Mouse (Mus musculus) layer of hippocampus, postnatal 10 days (tissue): ENCODE data around the gene Rhbg. TPM values are rescaled to one million over a fixed set of nuclear protein-coding genes. Genes with fewer than 3 reads are reported as not detected.

Experiments used
- DNase-seq, 2 experiments: peaks; one replicate each; pipeline ENCODE4 v3.0.0; 2021; ENCODE audit warnings: low spot score in 2 of 2
- total RNA-seq, 2 experiments: library from RNA; stranded (reverse); gene quantifications; 2 replicates each; pipeline ENCODE4 v1.2.3; 2021

Rhbg gene
- total RNA-seq, 2 experiments from 2014 or later = 0.25 TPM; not detected in 1

DNA sequence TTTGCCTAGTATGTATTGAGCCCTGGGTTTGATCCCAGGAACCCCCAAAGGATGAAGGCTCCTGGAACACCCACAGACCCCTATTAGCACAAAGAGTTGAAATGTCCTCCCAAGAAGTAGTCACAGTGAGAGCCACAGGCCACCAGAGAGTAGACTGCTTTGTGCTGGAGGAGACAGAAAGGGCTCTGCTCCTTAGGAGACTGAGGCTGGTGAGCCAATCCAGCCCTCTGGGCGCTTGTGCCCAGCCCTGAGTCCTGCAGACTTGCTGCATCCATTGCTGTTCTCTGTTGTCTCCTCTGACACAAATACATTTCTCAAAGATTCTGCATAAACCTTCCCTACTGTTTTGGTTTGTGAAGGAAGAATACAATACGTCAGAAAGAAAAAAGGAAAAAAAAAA lies 43.6 kb downstream of the Rhbg start:
- peak; percentile 8 to 28 for DNase-seq

DNA sequence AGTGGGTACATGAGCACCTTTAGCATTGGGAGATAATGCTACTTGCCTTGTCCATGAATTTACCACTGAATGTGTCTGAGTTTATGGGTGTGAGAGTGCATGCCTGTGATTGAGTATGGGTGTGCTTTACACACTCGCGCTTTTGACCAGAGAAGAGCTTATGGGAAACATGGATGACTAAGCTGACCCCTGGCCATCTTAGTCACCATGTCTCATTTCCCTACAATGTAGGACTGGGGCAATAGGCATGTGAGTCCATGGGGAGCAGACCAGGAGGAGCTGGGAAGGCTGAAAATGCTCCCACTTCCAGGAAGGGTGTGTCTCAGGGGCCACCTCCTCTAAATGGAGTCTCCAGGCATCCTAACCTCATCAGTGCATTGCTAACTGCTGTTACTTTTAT lies 44.4 kb downstream of the Rhbg start:
- peak in 1 of 2 experiments; percentile 12 for DNase-seq

- DNase-seq = peak; percentile 18 to 28
These were observed 45.2 kb downstream of the Rhbg start for GRCm38 (mm10) chr3:88209306-88209705.

GRCm38 (mm10) chr3:88208226-88208720 lies 46.2 kb downstream of the Rhbg start:
- peak; percentile 38 to 42 for DNase-seq

GRCm38 (mm10) chr3:88207451-88208100 lies 46.9 kb downstream of the Rhbg start:
- peak; percentile 29 to 47 for DNase-seq

DNA sequence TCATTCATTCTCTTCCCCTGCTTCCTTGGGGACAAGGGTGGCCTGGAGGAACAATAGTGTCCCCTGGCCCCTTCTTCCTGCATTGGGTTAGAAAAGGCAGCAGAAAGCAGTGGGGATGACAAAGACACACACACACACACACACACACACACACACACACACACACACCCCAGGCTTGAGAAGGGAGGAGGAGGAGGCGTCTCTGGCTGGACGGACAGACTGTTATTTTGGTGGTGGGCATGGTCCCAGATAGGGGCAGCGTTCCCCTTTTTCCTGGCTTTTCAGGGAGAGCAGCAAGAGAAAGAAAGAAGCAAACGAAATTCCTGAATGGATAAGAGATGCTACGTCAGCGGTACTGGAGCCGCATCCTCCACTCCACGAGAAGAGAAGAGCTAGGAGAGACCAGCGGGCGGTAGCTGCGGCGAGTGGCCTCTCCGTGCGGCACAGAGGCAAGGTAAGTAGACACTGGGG lies 47.6 kb downstream of the Rhbg start:
- peak; percentile 66 to 79 for DNase-seq

- peak; percentile 48 to 54 for DNase-seq
These were observed 48.0 kb downstream of the Rhbg start for GRCm38 (mm10) chr3:88206500-88206899.

DNA sequence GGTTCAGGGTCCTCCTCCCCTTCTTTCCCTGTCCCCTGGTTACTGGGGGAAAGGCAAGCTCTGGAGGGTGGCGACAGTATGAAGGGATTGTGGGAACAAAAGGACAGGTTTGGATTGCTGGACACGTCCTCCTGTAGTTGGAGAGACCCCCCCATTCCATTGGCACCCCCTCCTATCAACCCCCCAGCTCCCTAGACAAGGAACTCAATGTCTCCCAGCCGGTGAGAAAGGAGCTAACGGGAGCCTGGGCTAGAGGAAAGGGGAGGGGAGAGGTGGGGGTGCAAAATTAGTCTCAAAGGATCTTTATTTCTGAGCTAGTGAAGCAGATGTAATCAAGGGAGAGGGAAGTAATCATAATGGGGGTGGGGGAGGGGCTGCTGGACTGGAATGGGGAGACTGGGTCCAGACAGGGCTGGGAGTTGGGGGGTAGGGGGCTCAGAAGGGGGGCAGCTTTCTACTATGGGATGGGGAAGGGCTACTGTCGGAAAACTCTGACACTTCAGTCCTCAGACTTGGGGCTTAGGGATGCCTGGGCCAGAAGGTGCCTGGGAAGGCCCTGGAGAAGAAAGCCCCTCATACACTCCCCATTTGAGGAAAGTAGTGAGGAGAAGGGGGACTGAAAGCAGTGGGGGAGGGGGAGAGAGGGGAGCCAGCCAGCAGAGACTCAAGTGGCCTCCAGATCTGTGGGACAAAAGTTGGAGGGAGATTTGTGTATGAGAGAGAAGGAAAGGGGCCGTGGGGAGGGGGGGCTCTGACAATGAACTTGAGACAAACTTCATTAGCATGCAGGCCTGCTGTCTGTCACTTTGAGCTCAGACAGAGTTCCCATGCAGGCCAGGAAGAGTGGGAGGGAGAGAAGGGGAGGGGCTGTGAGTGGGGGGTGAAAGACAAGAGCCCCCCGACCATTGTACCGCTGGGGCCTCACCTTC lies 48.7 kb downstream of the Rhbg start:
- peak; percentile 41 to 60 for DNase-seq

DNA sequence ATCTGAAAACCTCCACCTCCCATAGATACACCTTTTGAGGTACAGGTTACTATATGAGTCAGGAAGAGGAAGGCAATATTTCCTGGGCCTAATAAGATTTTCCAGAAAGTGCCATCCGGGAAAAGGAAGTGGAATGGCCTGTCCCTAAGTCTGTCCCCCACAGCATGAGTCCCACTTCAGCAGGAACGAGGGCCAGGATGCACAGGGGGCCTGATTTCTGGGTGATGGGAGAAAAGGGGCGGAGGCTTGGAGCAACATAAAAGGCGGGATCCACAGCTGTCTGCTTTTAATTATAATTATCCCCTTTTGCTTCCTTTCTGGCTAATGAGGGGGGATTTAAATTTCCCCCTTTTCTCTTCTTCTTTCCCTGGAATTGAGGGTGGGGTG lies 49.3 kb downstream of the Rhbg start:
- peak; percentile 51 to 52 for DNase-seq

- DNase-seq = peak in 1 of 2 experiments; percentile 26
These were observed 49.8 kb downstream of the Rhbg start for GRCm38 (mm10) chr3:88204751-88205150.

DNA sequence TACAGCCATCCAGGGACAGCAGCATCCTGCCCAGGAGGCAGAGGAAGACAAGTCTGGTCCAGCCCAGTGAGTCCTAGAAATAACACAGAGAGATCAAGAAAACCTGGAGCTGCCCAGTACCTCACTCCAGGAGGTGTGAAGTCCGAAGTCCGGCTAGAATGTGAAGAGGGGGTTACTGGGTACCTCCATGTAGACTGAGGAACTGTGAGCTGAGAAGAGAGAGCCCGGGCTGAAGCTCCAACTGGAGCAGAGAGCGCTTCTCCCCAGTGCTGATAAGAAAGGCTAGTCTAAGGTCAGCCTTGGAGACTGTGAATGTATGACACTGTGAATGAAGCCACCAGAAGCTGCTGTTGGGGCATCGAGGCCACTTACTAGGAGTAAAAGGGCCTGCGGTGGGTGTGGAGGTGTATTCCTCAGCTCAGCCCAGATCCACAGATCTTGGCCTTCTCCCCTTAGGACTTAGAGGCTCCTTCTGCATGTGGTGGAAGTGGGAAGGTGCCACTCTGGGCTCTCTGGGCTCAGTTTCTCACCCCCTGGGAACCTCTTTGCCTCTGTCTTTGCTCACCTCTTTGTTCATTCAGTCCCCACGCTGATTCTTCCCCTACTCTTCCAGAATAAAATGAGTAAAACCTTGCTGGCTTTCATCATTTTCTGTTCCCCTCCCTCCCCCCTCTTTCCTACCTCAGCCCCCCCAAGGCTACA lies 50.4 kb downstream of the Rhbg start:
- DNase-seq = peak in 1 of 2 experiments; percentile 32

- DNase-seq = no peak
These were observed 51.1 kb downstream of the Rhbg start for GRCm38 (mm10) chr3:88203456-88203855.

- DNase-seq = peak in 1 of 2 experiments; percentile 31
These were observed 51.5 kb downstream of the Rhbg start for GRCm38 (mm10) chr3:88202986-88203385.

DNA sequence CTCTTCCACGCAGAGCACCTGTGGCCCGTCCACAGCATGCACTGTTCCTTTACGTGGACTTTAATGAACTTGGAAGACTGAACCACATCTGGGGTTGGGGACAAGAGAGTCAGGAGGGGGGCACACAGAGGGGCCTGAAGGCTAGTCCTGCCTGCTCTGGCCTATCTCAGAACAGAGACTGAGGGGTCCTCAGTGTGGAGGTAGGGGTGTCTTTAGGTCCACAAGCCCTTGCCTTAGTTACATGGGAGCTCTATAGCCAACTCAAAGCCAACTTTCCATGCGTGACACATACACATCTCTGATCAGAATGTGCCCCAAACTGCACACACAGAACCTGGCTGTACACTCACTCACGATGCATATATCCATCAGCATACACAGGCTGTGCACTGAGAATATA lies 52.9 kb downstream of the Rhbg start:
- no peak for DNase-seq

DNA sequence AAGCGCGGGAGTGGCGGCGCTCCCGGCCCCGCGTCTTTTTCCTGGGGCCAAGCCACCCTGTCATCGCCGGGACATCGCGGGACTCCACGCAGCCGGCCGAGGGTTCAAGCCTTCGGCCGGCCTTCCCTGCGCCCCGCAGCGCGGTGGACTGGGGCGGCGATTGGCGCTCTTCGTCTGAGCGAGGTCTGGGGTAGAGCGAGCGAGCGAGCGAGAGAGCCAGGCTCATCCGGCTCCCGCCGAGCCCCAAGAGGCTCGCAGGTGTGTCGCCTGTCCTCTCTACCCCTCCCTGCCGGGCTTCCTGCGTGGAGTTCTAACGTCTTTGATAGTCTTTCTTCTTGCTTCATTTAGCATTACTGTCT lies 53.6 kb downstream of the Rhbg start:
- no peak for DNase-seq

DNA sequence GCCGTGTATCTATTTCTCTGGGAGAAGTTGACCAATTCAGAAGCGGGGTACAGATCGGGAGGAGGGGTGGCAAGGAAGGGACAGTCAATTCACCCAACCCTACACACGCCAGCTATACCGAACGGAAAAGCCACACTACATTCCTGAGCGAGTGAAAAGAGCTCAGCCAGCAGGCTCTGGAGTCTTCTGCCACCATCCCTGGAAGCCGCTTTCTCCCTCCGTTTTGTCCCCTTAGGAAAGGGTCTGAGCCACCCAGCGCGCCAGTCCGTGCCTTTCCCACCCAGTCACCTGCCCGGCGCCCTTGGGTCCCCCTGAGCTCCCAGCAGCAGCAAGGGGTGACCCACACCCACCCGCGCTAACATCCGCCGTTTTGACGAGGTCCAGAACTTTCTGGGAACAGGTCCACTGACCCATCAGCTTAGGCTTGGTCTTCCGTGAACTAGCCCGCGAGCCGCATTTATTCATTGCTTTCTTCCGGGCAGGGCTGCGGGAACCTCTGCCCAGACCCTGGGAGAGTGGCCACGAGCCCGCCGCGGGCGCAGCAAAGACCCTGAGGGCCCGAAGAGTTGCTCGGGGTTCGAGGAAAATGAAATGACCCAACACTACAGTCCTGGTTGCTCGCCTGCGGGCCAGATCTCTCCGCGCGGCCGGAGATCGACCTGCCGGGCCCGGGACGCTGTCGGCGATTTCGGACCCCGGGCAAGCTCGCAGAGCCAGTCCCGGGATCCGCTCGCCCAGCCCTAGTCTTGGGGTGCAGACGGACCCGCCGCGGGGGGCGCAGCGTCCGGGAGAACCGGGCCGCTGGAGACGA lies 54.1 kb downstream of the Rhbg start:
- peak in 1 of 2 experiments; percentile 65 for DNase-seq

DNA sequence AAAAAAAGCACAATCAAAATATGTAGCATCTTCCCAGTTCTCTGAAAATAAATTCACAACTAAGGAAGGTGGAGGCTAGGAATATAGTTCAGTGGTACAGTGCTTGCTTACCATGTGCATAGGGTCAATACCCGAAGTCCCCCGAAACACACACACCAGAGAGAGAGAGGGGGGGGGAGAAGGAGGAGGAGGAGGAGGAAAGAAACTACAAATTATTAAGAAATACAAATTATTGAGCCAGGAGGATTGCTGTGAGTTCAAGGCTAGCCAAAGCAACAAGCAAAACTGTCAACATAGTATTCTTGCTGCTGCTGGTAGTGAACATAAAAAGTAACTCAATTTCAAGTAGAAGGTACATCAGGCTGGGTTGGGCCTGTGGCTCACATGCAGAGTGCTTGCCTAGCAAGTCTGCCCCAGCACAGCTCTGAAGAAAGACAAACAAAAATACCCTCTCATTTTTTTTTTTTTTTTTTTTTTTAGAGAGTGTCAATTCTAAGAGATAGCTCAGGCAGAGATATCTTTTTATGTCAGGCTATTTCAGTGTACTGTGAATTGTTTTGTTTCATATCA lies 54.9 kb downstream of the Rhbg start:
- no peak for DNase-seq

- no peak for DNase-seq
These were observed 55.9 kb downstream of the Rhbg start for GRCm38 (mm10) chr3:88198505-88199020.

- DNase-seq = no peak
These were observed 56.6 kb downstream of the Rhbg start for GRCm38 (mm10) chr3:88197741-88198504.
